39 mouse cellular contexts compared by ENCODE assay signal in the genomic region with DNA sequence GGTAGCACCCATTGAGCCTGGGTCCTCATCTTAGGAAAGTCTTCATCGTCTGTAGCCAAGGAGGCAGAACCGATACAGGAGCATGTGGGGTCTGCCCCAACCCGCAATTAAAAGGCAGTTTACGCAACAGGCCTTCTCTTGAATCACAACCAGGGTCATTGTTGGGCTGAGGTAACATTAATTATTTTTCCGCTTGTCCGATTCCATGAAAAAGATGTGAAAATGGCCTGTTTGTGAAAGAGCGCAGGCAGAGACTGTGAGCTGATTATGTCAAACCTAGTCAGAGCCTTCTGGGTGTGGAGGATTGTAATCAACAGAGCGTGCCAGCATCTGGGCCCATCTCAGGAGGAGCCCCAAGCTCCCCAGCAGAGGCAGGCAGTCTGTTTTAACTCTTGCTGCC. TPM values are rescaled to one million over a fixed set of nuclear protein-coding genes. Genes with fewer than 3 reads are reported as not detected.
DNase-seq lines count a peak whose midpoint lies in the region; ATAC-seq and TF ChIP-seq lines count a peak whose summit lies in the region.
"Had no signal": no experiment of that assay in that cellular context is flagged by ENCODE, and none has a peak within 500 bp of the region (broad histone marks: within the 10 kb centered on the region; RNA-seq: fewer than 3 reads in every experiment).

No protein-coding gene starts in this region.

- no peak for TF ChIP-seq CTCF in brain, embryonic 14.5 days (IDR thresholded peaks at IDR 0.05; ENCODE audit: borderline replicate concordance, extremely low read depth, insufficient read depth, insufficient read length)

- no peaks in the 10 kb centered on the region; the same call in 1 of the 2 replicates for H3K27me3 ChIP-seq in hindbrain, embryonic 11.5 days (ENCODE audit: control insufficient read depth, insufficient read depth, low read length)
- H3K27me3 ChIP-seq in hindbrain, embryonic 13.5 days, result no peaks in the 10 kb centered on the region
- H3K27me3 ChIP-seq in forebrain, embryonic 16.5 days (replicated peaks; ENCODE audit: control insufficient read depth, insufficient read depth, low read length), result no peaks in the 10 kb centered on the region
- H3K27me3 ChIP-seq: CH12.LX; hindbrain, embryonic 15.5 days; limb, embryonic 15.5 days; liver, embryonic 15.5 days; lung, embryonic 15.5 days had no signal

- intact Hi-C loops in gastrocnemius, postnatal 14 days (cut with DNase I; ENCODE audit: low total_unique reads), result no loop called here

- TF ChIP-seq POLR2A in brain, embryonic 14.5 days (IDR thresholded peaks at IDR 0.05; ENCODE audit: borderline replicate concordance, extremely low read depth, insufficient read depth, insufficient read length, poor library complexity, severe bottlenecking), result no peak

- H3K4me1 ChIP-seq in hindbrain, embryonic 11.5 days (replicated peaks; ENCODE audit: control insufficient read depth, insufficient read depth, low read length), result no peaks in the 10 kb centered on the region
- H3K4me1 ChIP-seq in hindbrain, embryonic 13.5 days (replicated peaks), result peaks cover 6% of the 10 kb centered on the region; the same call in 1 of the 2 replicates
- no peaks in the 10 kb centered on the region for H3K4me1 ChIP-seq in forebrain, embryonic 16.5 days (replicated peaks; ENCODE audit: control insufficient read depth, insufficient read depth, low read length)
- H3K4me1 ChIP-seq: hindbrain, embryonic 15.5 days; limb, embryonic 15.5 days; liver, embryonic 15.5 days; lung, embryonic 15.5 days; megakaryocyte, embryonic 14.5 days had no signal

- peak; percentile 22; the same call in 1 of the 2 replicates for ATAC-seq in hindbrain, embryonic 11.5 days (ENCODE audit: low FRiP score)
- no peak for ATAC-seq in hindbrain, embryonic 13.5 days (ENCODE audit: low FRiP score)
- ATAC-seq in forebrain, embryonic 16.5 days, result peak; percentile 86
- ATAC-seq: activated CD4-positive, CD25-positive, alpha-beta regulatory T cell, adult 4 months; intestine, embryonic 16.5 days; midbrain, embryonic 16.5 days had no signal

- H3K4me2 ChIP-seq in hindbrain, embryonic 11.5 days (replicated peaks; ENCODE audit: low read depth, low read length), result no peak overlapping the region
- no peak overlapping the region for H3K4me2 ChIP-seq in hindbrain, embryonic 13.5 days
- H3K4me2 ChIP-seq in forebrain, embryonic 16.5 days (ENCODE audit: low read length), result no peak overlapping the region
- H3K4me2 ChIP-seq: heart, embryonic 11.5 days; hindbrain, embryonic 15.5 days; limb, embryonic 15.5 days; liver, embryonic 15.5 days; lung, embryonic 15.5 days had no signal

- H3K36me3 ChIP-seq in hindbrain, embryonic 11.5 days (ENCODE audit: control insufficient read depth, insufficient read depth, low read length), result no peaks in the 10 kb centered on the region
- no peaks in the 10 kb centered on the region for H3K36me3 ChIP-seq in hindbrain, embryonic 13.5 days
- H3K36me3 ChIP-seq in forebrain, embryonic 16.5 days (ENCODE audit: control insufficient read depth, insufficient read depth), result no peaks in the 10 kb centered on the region
- H3K36me3 ChIP-seq: G1E; hindbrain, embryonic 15.5 days; limb, embryonic 15.5 days; liver, embryonic 15.5 days; lung, embryonic 15.5 days had no signal

- no peak overlapping the region for H3K27ac ChIP-seq in hindbrain, embryonic 11.5 days (ENCODE audit: low read depth, low read length)
- H3K27ac ChIP-seq in hindbrain, embryonic 13.5 days, result no peak overlapping the region
- H3K27ac ChIP-seq in forebrain, embryonic 16.5 days (ENCODE audit: low read length), result no peak overlapping the region
- H3K27ac ChIP-seq: hindbrain, embryonic 15.5 days; limb, embryonic 15.5 days; liver, embryonic 15.5 days; lung, embryonic 15.5 days had no signal

- no peak overlapping the region for H3K9ac ChIP-seq in hindbrain, embryonic 11.5 days (ENCODE audit: low read depth, low read length)
- H3K9ac ChIP-seq in hindbrain, embryonic 13.5 days, result no peak overlapping the region
- no peak overlapping the region for H3K9ac ChIP-seq in forebrain, embryonic 16.5 days (replicated peaks; ENCODE audit: low read depth, low read length)
- H3K9ac ChIP-seq: hindbrain, embryonic 15.5 days; limb, embryonic 15.5 days; liver, embryonic 15.5 days; lung, embryonic 15.5 days had no signal

- no peak overlapping the region for H3K4me3 ChIP-seq in hindbrain, embryonic 11.5 days (ENCODE audit: low read depth, low read length)
- no peak overlapping the region for H3K4me3 ChIP-seq in hindbrain, embryonic 13.5 days
- no peak overlapping the region for H3K4me3 ChIP-seq in forebrain, embryonic 16.5 days (replicated peaks; ENCODE audit: low read length)
- H3K4me3 ChIP-seq: erythroblast, embryonic 14.5 days; hindbrain, embryonic 15.5 days; limb, embryonic 15.5 days; liver, embryonic 15.5 days; lung, embryonic 15.5 days; megakaryocyte, embryonic 14.5 days had no signal

- no peak for DNase-seq in hindbrain, embryonic 11.5 days (ENCODE audit: low spot score)
- DNase-seq in Muller cell, postnatal 12 days (ENCODE audit: inconsistent ontology term), result peak; percentile 97
- peak; percentile 85 for DNase-seq in brain, embryonic 14.5 days (ENCODE audit: low read depth)
- no peak for DNase-seq in adrenal gland, postnatal 14 days
- DNase-seq in frontal cortex, postnatal 10 days (ENCODE audit: low spot score in 2 of 2), result no peak
- no peak for DNase-seq in gastrocnemius, postnatal 14 days
- DNase-seq: adrenal gland, adult 8-10 months; B cell, adult 2 months; cerebellum, adult 8-10 months; cerebellum, postnatal 36 days; heart, adult 11 months; heart, postnatal 10 days; left cerebral cortex, postnatal 4 days; lung, postnatal 36 days; right cerebral cortex, postnatal 14 days; spleen, adult 18-20 months had no signal

- H3K9me3 ChIP-seq in hindbrain, embryonic 11.5 days (ENCODE audit: control insufficient read depth, low read length), result no peaks in the 10 kb centered on the region
- H3K9me3 ChIP-seq in hindbrain, embryonic 13.5 days, result no peaks in the 10 kb centered on the region
- H3K9me3 ChIP-seq in forebrain, embryonic 16.5 days (ENCODE audit: control insufficient read depth, low read length), result no peaks in the 10 kb centered on the region
- H3K9me3 ChIP-seq: G1E; hindbrain, embryonic 15.5 days; limb, embryonic 15.5 days; liver, embryonic 15.5 days; lung, embryonic 15.5 days had no signal

- WGBS in hindbrain, embryonic 11.5 days, result 49% methylated on average over 8 of the region's 8 CpGs
- 29% methylated on average over 8 of the region's 8 CpGs for WGBS in hindbrain, embryonic 13.5 days
- 13% methylated on average over 8 of the region's 8 CpGs for WGBS in forebrain, embryonic 16.5 days

RNA-seq across cellular contexts. Expression of gene Foxi3, which starts 30.4 kb away (rescaled TPM):
- polyA plus RNA-seq in hindbrain, embryonic 11.5 days (2014; fragmentation: Nextera tagmentation; extraction: Ambion mirVana), result not detected in 2 replicates
- polyA plus RNA-seq in hindbrain, embryonic 13.5 days (2015; fragmentation: Nextera tagmentation; extraction: Ambion mirVana), result not detected in 2 replicates
- 0.08 and 0.49 TPM in 2 replicates for polyA plus RNA-seq in brain, embryonic 14.5 days (2012; rRNA removed)
- polyA plus RNA-seq in forebrain, embryonic 16.5 days (2015; fragmentation: Nextera tagmentation; extraction: Ambion mirVana), result not detected in 2 replicates
- total RNA-seq in adrenal gland, postnatal 14 days (2021), result not detected in 2 replicates
- total RNA-seq in gastrocnemius, postnatal 14 days (2021), result not detected
- total RNA-seq: adrenal gland, adult 8-10 months; CH12.LX; G1E; gastrocnemius, adult 8-10 months; heart, postnatal 10 days; layer of hippocampus, postnatal 14 days; left cerebral cortex, adult 8-10 months; left cerebral cortex, postnatal 4 days had no signal
- polyA plus RNA-seq: activated CD4-positive, CD25-positive, alpha-beta regulatory T cell, adult 4 months; erythroblast, embryonic 14.5 days; frontal cortex, adult 2 months; G1E; heart, embryonic 11.5 days; hindbrain, embryonic 15.5 days; intestine, embryonic 16.5 days; kidney, embryonic 16.5 days; large intestine, adult 2 months; liver, embryonic 15.5 days; lung, embryonic 15.5 days; midbrain, embryonic 16.5 days; neural tube, embryonic 14.5 days; thymus, postnatal 0 days; urinary bladder, adult 2 months had no signal

Comparison
In these comparisons a context has a peak if more than half of its experiments do, and no peak if none do; other contexts are left out.
1. DNase-seq: peak in Muller cell, postnatal 12 days (single experiment) and brain, embryonic 14.5 days (single experiment); none in hindbrain, embryonic 11.5 days (single experiment), adrenal gland, postnatal 14 days (single experiment), frontal cortex, postnatal 10 days (0 of 2) and gastrocnemius, postnatal 14 days (single experiment).